Mouse (Mus musculus) CD4-positive, CD25-positive, alpha-beta regulatory T cell, adult 4 months (primary cell): Measurements from ENCODE around the gene Prpf19. TPM values are rescaled to one million over a fixed set of nuclear protein-coding genes. Genes with fewer than 3 reads are reported as not detected.

Experiments used
- ATAC-seq: one replicate; pipeline ENCODE4 v1.8.0; 2017
- polyA plus RNA-seq, 2 experiments: library from polyadenylated mRNA; unstranded; fragments of 100-300 nt; shearing (Covaris generic); gene quantifications; one replicate each; pipeline ENCODE4 v1.2.1; 2017

Prpf19 gene
- polyA plus RNA-seq, 2 experiments from 2014 or later: 10.4 to 24.8 TPM

DNA sequence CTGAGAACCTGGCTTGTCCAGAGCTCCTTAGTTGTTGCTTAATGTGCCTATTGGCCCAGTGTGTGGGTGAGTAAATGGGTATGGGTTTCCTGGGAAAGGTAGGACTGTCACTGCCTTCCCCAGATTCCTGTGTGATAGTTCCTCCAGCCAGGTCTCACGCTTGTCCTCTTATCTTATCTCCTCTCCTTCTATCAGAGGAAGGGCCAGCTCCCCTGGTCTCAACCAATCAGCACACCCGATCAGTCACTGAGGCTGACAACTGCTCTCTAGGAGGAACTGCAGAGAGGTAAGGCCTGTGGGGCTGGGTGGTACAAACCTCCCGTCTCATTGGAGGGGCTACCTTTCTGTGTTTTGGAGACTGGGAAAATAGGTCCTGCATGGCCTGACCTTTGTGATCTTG, 43.7 kb downstream of the Prpf19 start:
- ATAC-seq: no peak

DNA sequence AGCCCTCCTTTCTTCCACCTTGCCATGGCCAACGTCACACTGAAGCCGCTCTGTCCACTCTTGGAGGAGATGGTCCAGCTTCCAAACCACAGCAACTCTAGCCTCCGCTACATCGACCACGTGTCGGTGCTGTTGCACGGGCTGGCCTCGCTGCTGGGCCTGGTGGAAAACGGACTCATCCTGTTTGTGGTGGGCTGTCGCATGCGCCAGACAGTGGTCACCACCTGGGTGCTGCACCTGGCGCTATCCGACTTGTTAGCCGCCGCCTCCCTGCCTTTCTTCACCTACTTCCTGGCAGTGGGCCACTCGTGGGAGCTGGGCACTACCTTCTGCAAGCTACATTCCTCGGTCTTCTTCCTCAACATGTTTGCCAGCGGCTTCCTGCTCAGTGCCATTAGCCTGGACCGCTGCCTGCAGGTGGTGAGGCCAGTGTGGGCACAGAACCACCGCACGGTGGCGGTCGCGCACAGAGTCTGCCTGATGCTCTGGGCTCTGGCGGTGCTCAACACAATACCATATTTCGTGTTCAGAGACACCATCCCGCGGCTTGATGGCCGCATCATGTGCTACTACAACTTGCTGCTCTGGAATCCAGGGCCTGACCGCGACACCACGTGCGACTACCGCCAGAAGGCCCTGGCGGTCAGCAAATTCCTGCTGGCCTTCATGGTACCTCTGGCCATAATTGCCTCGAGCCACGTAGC, 45.2 kb downstream of the Prpf19 start:
- ATAC-seq: peak; percentile 61

DNA sequence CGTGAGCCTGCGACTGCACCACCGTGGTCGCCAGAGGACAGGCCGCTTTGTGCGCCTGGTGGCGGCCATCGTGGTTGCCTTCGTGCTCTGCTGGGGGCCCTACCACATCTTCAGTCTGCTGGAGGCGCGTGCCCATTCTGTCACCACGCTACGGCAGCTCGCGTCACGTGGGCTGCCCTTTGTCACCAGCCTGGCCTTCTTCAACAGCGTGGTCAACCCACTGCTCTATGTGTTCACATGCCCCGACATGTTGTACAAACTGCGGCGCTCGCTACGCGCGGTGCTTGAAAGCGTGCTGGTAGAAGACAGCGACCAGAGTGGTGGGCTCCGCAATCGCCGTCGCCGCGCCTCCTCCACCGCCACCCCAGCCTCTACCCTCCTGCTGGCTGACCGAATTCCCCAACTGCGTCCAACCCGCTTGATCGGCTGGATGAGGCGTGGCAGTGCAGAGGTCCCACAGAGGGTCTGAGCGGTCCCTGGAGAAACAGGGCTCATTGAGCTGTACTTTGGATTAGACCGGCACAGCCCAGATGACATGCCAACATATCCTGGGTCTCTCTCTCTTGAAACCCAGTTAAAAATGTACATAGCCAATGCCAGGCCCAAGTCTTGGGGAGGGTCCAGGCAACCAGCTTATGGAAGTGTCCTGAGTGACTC, 45.9 kb downstream of the Prpf19 start:
- ATAC-seq: no peak

DNA sequence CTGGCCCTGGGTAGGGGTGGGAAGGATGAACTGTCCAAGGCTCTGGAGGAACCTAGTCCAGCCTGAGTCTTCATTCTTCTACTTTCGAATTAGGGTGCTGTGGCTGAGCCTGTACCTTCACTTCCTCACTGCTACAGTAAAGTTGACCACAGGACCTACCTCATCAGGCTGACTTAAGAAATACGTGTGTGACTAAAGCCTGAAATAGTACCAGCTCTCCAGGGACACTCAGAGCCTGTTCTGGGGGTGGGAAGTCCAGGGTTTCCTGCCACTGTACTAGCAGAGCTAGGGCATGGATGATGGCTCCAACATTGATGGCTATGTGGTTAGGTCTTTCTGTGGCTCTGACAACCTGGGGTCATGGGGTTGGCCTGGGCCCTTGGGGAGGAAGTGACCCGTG, 48.9 kb downstream of the Prpf19 start:
- ATAC-seq: no peak

DNA sequence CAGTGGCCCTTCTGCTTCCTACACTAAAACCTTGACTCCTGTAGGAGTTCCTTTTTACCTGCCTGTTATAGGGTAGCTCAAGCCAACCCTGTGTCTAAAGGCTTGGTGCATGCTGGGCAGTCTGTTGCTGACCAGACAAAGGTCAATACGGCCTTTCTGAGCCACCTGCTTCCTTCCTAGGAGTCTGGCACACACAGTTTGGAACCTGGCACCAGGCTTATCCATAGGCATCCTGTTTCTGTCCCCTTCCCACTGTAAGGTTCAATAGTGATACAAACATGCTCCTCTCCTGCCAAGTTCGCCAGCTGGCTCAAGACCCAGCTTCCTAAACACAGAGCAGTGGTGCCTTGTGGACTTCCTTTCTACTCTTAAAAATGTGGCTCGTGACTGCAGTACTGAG, 51.5 kb downstream of the Prpf19 start:
- ATAC-seq: no peak

DNA sequence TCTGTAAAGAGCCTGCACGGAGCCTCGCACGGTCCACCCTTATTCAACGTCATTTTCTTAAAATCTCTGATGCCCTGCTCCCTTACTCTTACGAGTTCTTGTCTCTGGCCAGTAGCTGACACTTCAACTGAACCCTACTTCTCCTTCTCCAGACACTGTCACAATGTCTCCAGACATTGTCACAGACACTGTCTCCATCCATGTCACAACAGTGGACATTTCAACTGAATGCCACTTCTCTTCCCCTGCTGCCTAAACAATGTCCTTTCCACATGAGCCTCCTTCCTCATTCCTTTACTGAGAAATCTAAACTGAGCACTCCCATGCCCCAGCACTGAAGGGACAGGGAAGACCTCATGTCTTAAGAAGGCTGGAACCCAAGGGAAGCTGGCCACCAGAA, 52.2 kb downstream of the Prpf19 start:
- ATAC-seq: no peak

DNA sequence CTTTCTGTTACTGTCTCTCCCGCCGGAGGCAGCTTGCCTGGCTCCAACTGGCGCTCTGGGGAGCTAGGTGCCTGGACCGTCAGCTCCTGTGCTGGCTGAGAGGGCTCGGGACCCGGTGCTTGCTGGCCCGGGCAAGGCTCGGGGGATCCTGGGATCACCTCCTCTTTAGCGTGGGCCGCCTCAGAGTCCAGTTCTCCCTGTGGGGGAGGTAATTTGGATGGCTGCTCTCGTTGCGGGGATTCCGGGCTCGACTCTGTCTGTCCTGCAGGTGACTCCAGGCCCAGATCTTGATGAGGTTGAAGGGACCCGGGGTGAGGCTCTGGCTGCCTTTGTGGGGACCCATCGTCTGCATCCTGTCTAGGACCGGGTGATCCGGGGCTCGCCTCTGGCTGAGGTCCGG, 53.4 kb downstream of the Prpf19 start:
- peak; percentile 31 for ATAC-seq

DNA sequence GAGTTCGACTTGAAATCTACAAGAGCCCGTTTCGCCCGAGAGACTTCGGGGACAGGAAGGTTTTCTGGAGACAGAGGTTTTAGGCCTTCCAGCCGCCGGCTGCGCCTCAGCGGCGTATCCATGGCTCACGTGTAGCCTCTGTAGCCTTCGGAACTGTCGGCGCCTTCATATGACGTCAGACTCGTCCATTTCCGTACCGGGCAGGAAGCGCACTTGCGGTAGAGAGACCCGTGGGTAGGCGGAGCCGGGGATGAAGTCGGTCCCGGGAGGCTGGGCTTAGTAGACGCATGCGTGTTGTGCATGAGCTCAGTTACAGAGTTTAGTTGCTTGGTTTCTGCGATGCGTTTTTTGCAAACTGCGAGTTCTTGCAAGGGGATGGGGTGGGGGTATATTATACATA, 54.1 kb downstream of the Prpf19 start, which contains the start of gene Ccdc86:
Gene Ccdc86 (minus strand): TSS at position 155 of the 400 bp plus-strand sequence.
- ATAC-seq: peak; percentile 97

DNA sequence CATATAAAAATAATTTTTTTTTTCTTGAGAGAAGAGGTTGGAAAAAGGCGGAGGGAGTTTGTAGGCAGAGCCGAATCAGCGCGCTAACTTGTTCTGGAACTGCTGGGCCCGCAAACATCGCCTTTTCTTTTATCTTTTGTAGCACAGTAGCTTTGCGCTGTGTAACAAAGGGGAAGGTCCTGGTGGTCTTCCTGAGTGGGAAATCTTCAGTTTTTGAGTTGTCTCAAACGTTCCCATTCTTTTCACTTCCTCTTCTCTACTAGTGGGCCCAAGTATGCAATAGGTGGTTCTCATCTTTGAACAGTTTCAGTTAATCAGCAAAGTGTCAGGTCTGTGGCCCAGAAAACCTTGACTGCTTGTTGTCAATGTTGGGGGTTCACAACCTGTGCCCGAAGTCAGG, 54.5 kb downstream of the Prpf19 start:
- no peak for ATAC-seq

DNA sequence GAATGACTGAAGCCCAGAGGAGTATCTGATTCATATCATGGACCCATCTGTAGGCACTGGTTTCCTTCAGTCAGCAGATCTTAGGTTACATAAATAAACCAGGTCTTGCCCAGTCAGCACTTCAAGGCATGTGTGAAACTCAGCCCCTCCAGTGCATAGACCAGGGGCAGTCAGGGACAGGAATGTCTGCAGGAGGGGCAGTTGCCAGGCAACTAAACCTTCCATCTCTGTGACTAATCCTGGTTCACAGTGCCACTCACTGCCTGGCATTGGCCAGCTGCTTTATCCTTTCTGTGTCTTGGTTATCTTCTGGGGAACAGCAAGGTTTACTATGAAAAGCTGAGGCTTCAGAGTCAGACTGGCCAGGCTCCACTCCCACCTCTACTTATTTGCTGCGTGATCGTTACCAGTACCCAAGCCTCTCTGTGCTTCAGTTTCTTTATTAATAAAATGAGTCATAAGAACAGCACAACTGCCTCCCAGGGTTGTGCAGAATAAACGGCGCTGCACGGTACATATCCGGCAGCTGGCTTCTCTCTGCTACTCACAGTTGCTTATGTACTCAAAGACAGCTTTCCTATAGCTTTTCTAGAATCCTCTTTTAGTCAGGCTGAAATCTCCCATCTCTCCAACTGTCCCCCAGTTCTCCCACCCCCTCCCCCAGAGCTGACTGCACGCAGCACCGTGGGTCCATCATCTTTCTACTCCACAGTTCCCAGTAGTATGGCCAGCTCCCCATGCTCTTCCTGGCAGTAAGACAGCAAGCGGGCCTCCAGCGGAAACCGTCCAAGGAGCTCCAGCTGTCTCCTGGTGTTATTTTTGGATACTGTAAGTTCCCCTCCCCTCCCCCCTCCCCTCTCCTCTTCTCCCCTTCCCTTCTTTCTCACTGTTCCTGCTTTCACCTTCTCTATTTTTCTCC, 57.2 kb downstream of the Prpf19 start:
- no peak for ATAC-seq

Other genes starting within 250 kb of the Prpf19 start
- not detected for gene Pga5, start 217.2 kb upstream of the Prpf19 start, polyA plus RNA-seq
- gene Vps37c, start 206.5 kb upstream of the Prpf19 start, polyA plus RNA-seq: 10 to 100 TPM; 14.5 to 15.7 TPM
- 100 to 1,000 TPM; 449 to 646 TPM for gene Cd5, start 156.2 kb upstream of the Prpf19 start, polyA plus RNA-seq
- gene Cd6, start 65.2 kb upstream of the Prpf19 start, polyA plus RNA-seq: 100 to 1,000 TPM; 464 to 904 TPM
- 1 to 10 TPM; 2.0 to 4.2 TPM for gene Slc15a3, start 55.5 kb upstream of the Prpf19 start, polyA plus RNA-seq
- under 1 TPM in 1 of 2 experiments, not detected in 1; 0.39 TPM for gene Tmem132a, start 25.3 kb upstream of the Prpf19 start, polyA plus RNA-seq
- gene Tmem109, start 13.2 kb upstream of the Prpf19 start, polyA plus RNA-seq: 10 to 100 TPM; 57.5 to 82.3 TPM
- gene Zp1, start 25.4 kb downstream of the Prpf19 start, polyA plus RNA-seq: not detected
- not detected for gene Ptgdr2, start 41.9 kb downstream of the Prpf19 start, polyA plus RNA-seq
- 10 to 100 TPM in 1 of 2 experiments, 1 to 10 TPM in 1; 8.8 to 11.7 TPM for gene Ccdc86, start 54.0 kb downstream of the Prpf19 start, polyA plus RNA-seq
- gene Ms4a10, start 79.4 kb downstream of the Prpf19 start, polyA plus RNA-seq: not detected
- under 1 TPM in 1 of 2 experiments, not detected in 1; 0.31 TPM for gene Ms4a15, start 98.0 kb downstream of the Prpf19 start, polyA plus RNA-seq
- gene Ms4a18, start 122.8 kb downstream of the Prpf19 start, polyA plus RNA-seq: not detected
- not detected for gene Ms4a8a, start 185.9 kb downstream of the Prpf19 start, polyA plus RNA-seq
- not detected for gene 1700017D01Rik, start 235.6 kb downstream of the Prpf19 start, polyA plus RNA-seq